ENCODE assay signal across 9 mouse cellular contexts in genomic region chr12:111669961-111670360, GRCm38 (mm10). TPM values are rescaled to one million over a fixed set of nuclear protein-coding genes. Genes with fewer than 3 reads are reported as not detected.
A peak's percentile ranks its signal among the peaks of the same experiment; 100 is the strongest.
DNase-seq lines count a peak whose midpoint lies in the region; ATAC-seq and TF ChIP-seq lines count a peak whose summit lies in the region.
"Had no signal": no experiment of that assay in that cellular context is flagged by ENCODE, and none has a peak within 500 bp of the region (broad histone marks: within the 10 kb centered on the region; RNA-seq: fewer than 3 reads in every experiment).

No protein-coding gene starts in this region.

- WGBS in lung, postnatal 0 days = 62% methylated on average over 8 of the region's 8 CpGs
- 51% methylated on average over 8 of the region's 8 CpGs for WGBS in limb, embryonic 10.5 days
- 65% methylated on average over 8 of the region's 8 CpGs for WGBS in stomach, embryonic 15.5 days

- no peaks in the 10 kb centered on the region for H3K36me3 ChIP-seq in lung, postnatal 0 days (ENCODE audit: insufficient read depth, low read length)
- no peaks in the 10 kb centered on the region for H3K36me3 ChIP-seq in limb, embryonic 10.5 days
- H3K36me3 ChIP-seq in stomach, embryonic 15.5 days = no peaks in the 10 kb centered on the region
- H3K36me3 ChIP-seq: embryonic facial prominence, embryonic 15.5 days had no signal

- peaks cover 20% of the 10 kb centered on the region; the same call in 1 of the 2 replicates for H3K27me3 ChIP-seq in lung, postnatal 0 days (replicated peaks; ENCODE audit: insufficient read depth, low read length)
- H3K27me3 ChIP-seq in limb, embryonic 10.5 days (ENCODE audit: low read depth, poor library complexity, severe bottlenecking) = peaks cover 64% of the 10 kb centered on the region
- peaks cover 28% of the 10 kb centered on the region for H3K27me3 ChIP-seq in stomach, embryonic 15.5 days (replicated peaks)

- peak; percentile 49 for DNase-seq in cerebellum, adult 8-10 months
- no peak for DNase-seq in lung, postnatal 0 days (ENCODE audit: low spot score)
- no peak for DNase-seq in lung, adult 18-20 months
- no peak for DNase-seq in limb, embryonic 10.5 days (ENCODE audit: low spot score)
- DNase-seq in layer of hippocampus, adult 18-20 months (ENCODE audit: low spot score in 2 of 2) = no peak
- no peak for DNase-seq in kidney, postnatal 36 days

- no peaks in the 10 kb centered on the region for H3K9me3 ChIP-seq in lung, postnatal 0 days (ENCODE audit: low read length)
- no peaks in the 10 kb centered on the region for H3K9me3 ChIP-seq in limb, embryonic 10.5 days (replicated peaks)
- H3K9me3 ChIP-seq in stomach, embryonic 15.5 days = no peaks in the 10 kb centered on the region
- H3K9me3 ChIP-seq: embryonic facial prominence, embryonic 15.5 days had no signal

- H3K27ac ChIP-seq in lung, postnatal 0 days (ENCODE audit: low read length) = 0 out of 2 replicates have a peak overlapping the region, but pooled peaks have one; percentile 14
- no peak overlapping the region for H3K27ac ChIP-seq in limb, embryonic 10.5 days
- 0 out of 2 replicates have a peak overlapping the region, but pooled peaks have one; percentile 48 for H3K27ac ChIP-seq in stomach, embryonic 15.5 days

- H3K4me2 ChIP-seq in lung, postnatal 0 days (replicated peaks; ENCODE audit: low read depth, low read length) = no peak overlapping the region
- peak overlapping the region; percentile 96 for H3K4me2 ChIP-seq in stomach, embryonic 15.5 days

- H3K9ac ChIP-seq in lung, postnatal 0 days (replicated peaks; ENCODE audit: low read depth) = no peak overlapping the region
- H3K9ac ChIP-seq in stomach, embryonic 15.5 days = no peak overlapping the region
- H3K9ac ChIP-seq: embryonic facial prominence, embryonic 15.5 days had no signal

- no peak for TF ChIP-seq EP300 in lung, postnatal 0 days (IDR thresholded peaks at IDR 0.05)

- TF ChIP-seq CTCF in lung, postnatal 0 days (IDR thresholded peaks at IDR 0.05) = no peak

- no peak for ATAC-seq in cerebellum, adult (ENCODE audit: insufficient number of reproducible peaks, low FRiP score, low TSS enrichment)
- ATAC-seq in lung, postnatal 0 days = no peak
- no peak for ATAC-seq in stomach, embryonic 15.5 days (ENCODE audit: insufficient read depth, low FRiP score, low read depth)

- H3K4me3 ChIP-seq in lung, postnatal 0 days (ENCODE audit: low read depth, low read length) = no peak overlapping the region
- peak overlapping the region; percentile 58 for H3K4me3 ChIP-seq in limb, embryonic 10.5 days
- H3K4me3 ChIP-seq in stomach, embryonic 15.5 days (replicated peaks) = peak overlapping the region; percentile 61

- peaks cover 23% of the 10 kb centered on the region; the same call in 1 of the 2 replicates for H3K4me1 ChIP-seq in lung, postnatal 0 days (ENCODE audit: insufficient read depth, low read depth, low read length)
- peaks cover 48% of the 10 kb centered on the region for H3K4me1 ChIP-seq in limb, embryonic 10.5 days
- H3K4me1 ChIP-seq in stomach, embryonic 15.5 days = peaks cover 56% of the 10 kb centered on the region

RNA-seq across cellular contexts. Expression of gene Ckb, which starts 2.2 kb away (rescaled TPM):
- 153 TPM in 2 replicates for polyA plus RNA-seq in lung, postnatal 0 days (2015; fragmentation: Nextera tagmentation; extraction: Ambion mirVana)
- polyA plus RNA-seq in limb, embryonic 10.5 days (2016; fragmentation: Nextera tagmentation; extraction: Ambion mirVana) = 46.5 and 55.9 TPM in 2 replicates
- 607 and 634 TPM in 2 replicates for polyA plus RNA-seq in stomach, embryonic 15.5 days (2015; fragmentation: Nextera tagmentation; extraction: Ambion mirVana)
- 1,000 to 10,000 TPM; 1,388 to 1,396 TPM for total RNA-seq in layer of hippocampus, adult 18-20 months (2021)

RNA-seq across cellular contexts. Expression of gene Trmt61a, which starts 7.9 kb away (rescaled TPM):
- polyA plus RNA-seq in lung, postnatal 0 days (2015; fragmentation: Nextera tagmentation; extraction: Ambion mirVana) = 4.3 and 4.5 TPM in 2 replicates
- polyA plus RNA-seq in limb, embryonic 10.5 days (2016; fragmentation: Nextera tagmentation; extraction: Ambion mirVana) = 18.2 and 21.0 TPM in 2 replicates
- 14.6 TPM in 2 replicates for polyA plus RNA-seq in stomach, embryonic 15.5 days (2015; fragmentation: Nextera tagmentation; extraction: Ambion mirVana)
- 10 to 100 TPM; 18.5 to 18.8 TPM for total RNA-seq in layer of hippocampus, adult 18-20 months (2021)

RNA-seq across cellular contexts. Expression of gene Bag5, which starts 43.1 kb away (rescaled TPM):
- polyA plus RNA-seq in lung, postnatal 0 days (2015; fragmentation: Nextera tagmentation; extraction: Ambion mirVana) = 48.9 and 52.5 TPM in 2 replicates
- polyA plus RNA-seq in limb, embryonic 10.5 days (2016; fragmentation: Nextera tagmentation; extraction: Ambion mirVana) = 52.6 and 52.9 TPM in 2 replicates
- 49.5 and 50.9 TPM in 2 replicates for polyA plus RNA-seq in stomach, embryonic 15.5 days (2015; fragmentation: Nextera tagmentation; extraction: Ambion mirVana)
- 10 to 100 TPM; 54.9 to 58.5 TPM for total RNA-seq in layer of hippocampus, adult 18-20 months (2021)

RNA-seq across cellular contexts. Expression of gene Apopt1, which starts 43.1 kb away (rescaled TPM):
- 42.3 and 43.1 TPM in 2 replicates for polyA plus RNA-seq in lung, postnatal 0 days (2015; fragmentation: Nextera tagmentation; extraction: Ambion mirVana)
- 57.4 and 64.8 TPM in 2 replicates for polyA plus RNA-seq in limb, embryonic 10.5 days (2016; fragmentation: Nextera tagmentation; extraction: Ambion mirVana)
- 46.4 and 51.3 TPM in 2 replicates for polyA plus RNA-seq in stomach, embryonic 15.5 days (2015; fragmentation: Nextera tagmentation; extraction: Ambion mirVana)
- total RNA-seq in layer of hippocampus, adult 18-20 months (2021) = 10 to 100 TPM; 32.9 to 37.4 TPM
